33 mouse cellular contexts compared by ENCODE assay signal in genomic region chr12:71401621-71402416, GRCm38 (mm10).
DNase-seq lines count a peak whose midpoint lies in the region; ATAC-seq and TF ChIP-seq lines count a peak whose summit lies in the region.
"Had no signal": no experiment of that assay in that cellular context is flagged by ENCODE, and none has a peak within 500 bp of the region (broad histone marks: within the 10 kb centered on the region; RNA-seq: fewer than 3 reads in every experiment).

No protein-coding gene starts in this region.

- no peak overlapping the region for H3K9ac ChIP-seq in hindbrain, embryonic 11.5 days (ENCODE audit: low read depth, low read length)
- H3K9ac ChIP-seq in lung, embryonic 14.5 days: no peak overlapping the region
- H3K9ac ChIP-seq: embryonic facial prominence, embryonic 15.5 days; forebrain, embryonic 12.5 days; limb, embryonic 13.5 days; liver, embryonic 15.5 days; neural tube, embryonic 12.5 days had no signal

- no peaks in the 10 kb centered on the region for H3K27me3 ChIP-seq in hindbrain, embryonic 11.5 days (ENCODE audit: control insufficient read depth, insufficient read depth, low read length)
- H3K27me3 ChIP-seq in hindbrain, embryonic 10.5 days (ENCODE audit: insufficient read depth, poor library complexity, severe bottlenecking): no peaks in the 10 kb centered on the region
- no peaks in the 10 kb centered on the region for H3K27me3 ChIP-seq in lung, embryonic 14.5 days (ENCODE audit: insufficient read depth, low read length)
- H3K27me3 ChIP-seq: CH12.LX; embryonic facial prominence, embryonic 15.5 days; forebrain, embryonic 12.5 days; liver, embryonic 15.5 days; neural tube, embryonic 12.5 days had no signal

- no peak overlapping the region for H3K4me3 ChIP-seq in hindbrain, embryonic 11.5 days (ENCODE audit: low read depth, low read length)
- H3K4me3 ChIP-seq in hindbrain, embryonic 10.5 days: no peak overlapping the region
- H3K4me3 ChIP-seq in lung, embryonic 14.5 days (ENCODE audit: low read depth, low read length): no peak overlapping the region
- H3K4me3 ChIP-seq: embryonic facial prominence, embryonic 10.5 days; embryonic facial prominence, embryonic 15.5 days; forebrain, embryonic 12.5 days; limb, embryonic 13.5 days; liver, embryonic 15.5 days; myocyte; neural tube, embryonic 12.5 days had no signal

- no peaks in the 10 kb centered on the region for H3K4me1 ChIP-seq in hindbrain, embryonic 11.5 days (replicated peaks; ENCODE audit: control insufficient read depth, insufficient read depth, low read length)
- peaks cover 21% of the 10 kb centered on the region for H3K4me1 ChIP-seq in hindbrain, embryonic 10.5 days (replicated peaks)
- H3K4me1 ChIP-seq in lung, embryonic 14.5 days (ENCODE audit: insufficient read depth): peaks cover 11% of the 10 kb centered on the region
- H3K4me1 ChIP-seq: limb, embryonic 13.5 days; liver, embryonic 15.5 days had no signal

- H3K36me3 ChIP-seq in hindbrain, embryonic 11.5 days (ENCODE audit: control insufficient read depth, insufficient read depth, low read length): no peaks in the 10 kb centered on the region
- no peaks in the 10 kb centered on the region for H3K36me3 ChIP-seq in hindbrain, embryonic 10.5 days
- no peaks in the 10 kb centered on the region for H3K36me3 ChIP-seq in lung, embryonic 14.5 days (ENCODE audit: insufficient read depth)
- H3K36me3 ChIP-seq: embryonic facial prominence, embryonic 10.5 days; embryonic facial prominence, embryonic 15.5 days; forebrain, embryonic 12.5 days; limb, embryonic 13.5 days; liver, embryonic 15.5 days; neural tube, embryonic 12.5 days had no signal

- H3K9me3 ChIP-seq in hindbrain, embryonic 11.5 days (ENCODE audit: control insufficient read depth, low read length): no peaks in the 10 kb centered on the region
- no peaks in the 10 kb centered on the region for H3K9me3 ChIP-seq in hindbrain, embryonic 10.5 days
- no peaks in the 10 kb centered on the region for H3K9me3 ChIP-seq in lung, embryonic 14.5 days (ENCODE audit: low read depth, low read length)
- H3K9me3 ChIP-seq: embryonic facial prominence, embryonic 10.5 days; embryonic facial prominence, embryonic 15.5 days; forebrain, embryonic 12.5 days; limb, embryonic 13.5 days; liver, embryonic 15.5 days; neural tube, embryonic 12.5 days had no signal

- peak; percentile 53; the same call in 1 of the 2 replicates for ATAC-seq in hindbrain, embryonic 11.5 days (ENCODE audit: low FRiP score)
- no peak for ATAC-seq in lung, embryonic 14.5 days (ENCODE audit: insufficient read depth)
- ATAC-seq: activated CD4-positive, CD25-positive, alpha-beta regulatory T cell, adult 4 months; intestine, embryonic 16.5 days; lung, postnatal 0 days had no signal

- peak; percentile 36 for DNase-seq in embryo, embryonic 10 days (ENCODE audit: low spot score)
- DNase-seq in embryo, embryonic 9.5 days (ENCODE audit: extremely low spot score): no peak
- no peak for DNase-seq in hindbrain, embryonic 11.5 days (ENCODE audit: low spot score)
- no peak for DNase-seq in hindbrain, embryonic 10.5 days (ENCODE audit: low spot score)
- peak; percentile 21 for DNase-seq in lung, embryonic 14.5 days
- no peak for DNase-seq in lung, postnatal 10 days
- DNase-seq in brain, embryonic 14.5 days (ENCODE audit: low read depth): peak; percentile 58
- DNase-seq in thymus, postnatal 25 days: no peak
- DNase-seq: adrenal gland, adult 2 months; adrenal gland, postnatal 36 days; cerebellum, adult 2 months; cerebellum, postnatal 25 days; gastrocnemius, postnatal 14 days; kidney, adult 8-10 months; kidney, postnatal 4 days; right cerebral cortex, postnatal 4 days; thymus, adult 18-20 months; thymus, postnatal 36 days had no signal

- H3K27ac ChIP-seq in hindbrain, embryonic 11.5 days (ENCODE audit: low read depth, low read length): no peak overlapping the region
- H3K27ac ChIP-seq in hindbrain, embryonic 10.5 days: no peak overlapping the region
- H3K27ac ChIP-seq in lung, embryonic 14.5 days (ENCODE audit: low read depth): no peak overlapping the region
- H3K27ac ChIP-seq: embryonic facial prominence, embryonic 10.5 days; embryonic facial prominence, embryonic 15.5 days; forebrain, embryonic 12.5 days; kidney, postnatal 0 days; limb, embryonic 13.5 days; liver, embryonic 15.5 days; macrophage; neural tube, embryonic 12.5 days; stomach, postnatal 0 days had no signal

- TF ChIP-seq POLR2A in brain, embryonic 14.5 days (IDR thresholded peaks at IDR 0.05; ENCODE audit: borderline replicate concordance, extremely low read depth, insufficient read depth, insufficient read length, poor library complexity, severe bottlenecking): no peak

- no peak overlapping the region for H3K4me2 ChIP-seq in hindbrain, embryonic 11.5 days (replicated peaks; ENCODE audit: low read depth, low read length)
- no peak overlapping the region for H3K4me2 ChIP-seq in lung, embryonic 14.5 days
- H3K4me2 ChIP-seq: embryonic facial prominence, embryonic 15.5 days; forebrain, embryonic 12.5 days; heart, embryonic 11.5 days; limb, embryonic 13.5 days; liver, embryonic 15.5 days; neural tube, embryonic 12.5 days had no signal

- 40% methylated on average over 6 of the region's 6 CpGs for WGBS in hindbrain, embryonic 11.5 days
- 47% methylated on average over 6 of the region's 6 CpGs for WGBS in hindbrain, embryonic 10.5 days
- WGBS in lung, embryonic 14.5 days: 25% methylated on average over 6 of the region's 6 CpGs

- TF ChIP-seq CTCF in lung, embryonic 14.5 days (IDR thresholded peaks at IDR 0.05; ENCODE audit: low read depth): no peak
- TF ChIP-seq CTCF in brain, embryonic 14.5 days (IDR thresholded peaks at IDR 0.05; ENCODE audit: borderline replicate concordance, extremely low read depth, insufficient read depth, insufficient read length): no peak

Comparison
In these comparisons a context has a peak if more than half of its experiments do, and no peak if none do; other contexts are left out.
1. DNase-seq: peak in embryo, embryonic 10 days (single experiment), lung, embryonic 14.5 days (single experiment) and brain, embryonic 14.5 days (single experiment); none in embryo, embryonic 9.5 days (single experiment), hindbrain, embryonic 11.5 days (single experiment), hindbrain, embryonic 10.5 days (single experiment), lung, postnatal 10 days (single experiment) and thymus, postnatal 25 days (single experiment).